Mouse (Mus musculus): ENCODE data around the gene Usp34. TPM values are rescaled to one million over a fixed set of nuclear protein-coding genes. Genes with fewer than 3 reads are reported as not detected.

The Usp34 gene
- total and polyA plus RNA-seq, 2 experiments, result 3.0 to 29.4 TPM

- Histone ChIP-seq H3K27ac (replicated peaks; ENCODE audit: insufficient read depth, low read depth, low read length) (no peak overlapping the region), H3K9ac (ENCODE audit: low read depth, low read length) (no peak overlapping the region), H3K4me1 (ENCODE audit: control insufficient read depth, insufficient read depth, low read length) (no peaks in the 10 kb centered on the region), H3K27me3 (ENCODE audit: control insufficient read depth, insufficient read depth, low read length) (no peaks in the 10 kb centered on the region), H3K79me2 (ENCODE audit: control insufficient read depth, insufficient read depth, low read length) (peaks cover 2% of the 10 kb centered on the region; the same call in 1 of the 2 replicates), H3K36me3 (ENCODE audit: control insufficient read depth, insufficient read depth, low read length) (peaks cover 31% of the 10 kb centered on the region), H3K4me3 (ENCODE audit: insufficient read depth, low read depth, low read length) (no peak overlapping the region)
- TF ChIP-seq CTCF (IDR thresholded peaks at IDR 0.05; ENCODE audit: low read depth, low read length), result no peak
- no peak for TF ChIP-seq POLR2A (IDR thresholded peaks at IDR 0.05; ENCODE audit: extremely low read depth, insufficient read depth, low read length)
- DNase-seq (ENCODE audit: extremely low read depth, low read depth, low spot score), result no peak
Observed at GRCm38 (mm10) chr11:23362305-23362704, 55.6 kb downstream of the Usp34 start.

GRCm38 (mm10) chr11:23364348-23364747, 57.7 kb downstream of the Usp34 start:
- peaks cover 2% of the 10 kb centered on the region; the same call in 1 of the 2 replicates for H3K79me2 ChIP-seq (ENCODE audit: control insufficient read depth, insufficient read depth, low read length)
- H3K27ac ChIP-seq (replicated peaks; ENCODE audit: insufficient read depth, low read depth, low read length), result no peak overlapping the region
- no peaks in the 10 kb centered on the region; the same call in 1 of the 2 replicates for H3K4me1 ChIP-seq (ENCODE audit: control insufficient read depth, insufficient read depth, low read length)
- DNase-seq (ENCODE audit: extremely low read depth, low read depth, low spot score), result no peak
- TF ChIP-seq POLR2A (IDR thresholded peaks at IDR 0.05; ENCODE audit: extremely low read depth, insufficient read depth, low read length) (no peak), CTCF (IDR thresholded peaks at IDR 0.05; ENCODE audit: low read depth, low read length) (no peak)
- WGBS, result 87% methylated on average over 3 of the region's 3 CpGs
- peaks cover 31% of the 10 kb centered on the region for H3K36me3 ChIP-seq (ENCODE audit: control insufficient read depth, insufficient read depth, low read length)
- no peaks in the 10 kb centered on the region for H3K27me3 ChIP-seq (ENCODE audit: control insufficient read depth, insufficient read depth, low read length)
- no peak overlapping the region for H3K9ac ChIP-seq (ENCODE audit: low read depth, low read length)
- H3K4me3 ChIP-seq (ENCODE audit: insufficient read depth, low read depth, low read length), result no peak overlapping the region

GRCm38 (mm10) chr11:23372032-23372431, 65.3 kb downstream of the Usp34 start:
- 0 out of 2 replicates have a peak overlapping the region, but pooled peaks have one; percentile 34 for H3K27ac ChIP-seq (replicated peaks; ENCODE audit: insufficient read depth, low read depth, low read length)
- DNase-seq (ENCODE audit: extremely low read depth, low read depth, low spot score), result peak; percentile 85
- no peak overlapping the region for H3K9ac ChIP-seq (ENCODE audit: low read depth, low read length)
- no peak for TF ChIP-seq POLR2A (IDR thresholded peaks at IDR 0.05; ENCODE audit: extremely low read depth, insufficient read depth, low read length)
- no peak for TF ChIP-seq CTCF (IDR thresholded peaks at IDR 0.05; ENCODE audit: low read depth, low read length)
- H3K27me3 ChIP-seq (ENCODE audit: control insufficient read depth, insufficient read depth, low read length), result no peaks in the 10 kb centered on the region
- no peak overlapping the region for H3K4me3 ChIP-seq (ENCODE audit: insufficient read depth, low read depth, low read length)
- WGBS, result 23% methylated on average over 4 of the region's 4 CpGs
- H3K79me2 ChIP-seq (ENCODE audit: control insufficient read depth, insufficient read depth, low read length), result no peaks in the 10 kb centered on the region
- H3K4me1 ChIP-seq (ENCODE audit: control insufficient read depth, insufficient read depth, low read length), result peaks cover 4% of the 10 kb centered on the region
- peaks cover 32% of the 10 kb centered on the region for H3K36me3 ChIP-seq (ENCODE audit: control insufficient read depth, insufficient read depth, low read length)

GRCm38 (mm10) chr11:23372490-23372889, 65.8 kb downstream of the Usp34 start:
- Histone ChIP-seq H3K4me1 (ENCODE audit: control insufficient read depth, insufficient read depth, low read length) (peaks cover 4% of the 10 kb centered on the region), H3K4me3 (ENCODE audit: insufficient read depth, low read depth, low read length) (no peak overlapping the region), H3K79me2 (ENCODE audit: control insufficient read depth, insufficient read depth, low read length) (no peaks in the 10 kb centered on the region), H3K27me3 (ENCODE audit: control insufficient read depth, insufficient read depth, low read length) (no peaks in the 10 kb centered on the region), H3K27ac (replicated peaks; ENCODE audit: insufficient read depth, low read depth, low read length) (no peak overlapping the region), H3K36me3 (ENCODE audit: control insufficient read depth, insufficient read depth, low read length) (peaks cover 33% of the 10 kb centered on the region), H3K9ac (ENCODE audit: low read depth, low read length) (no peak overlapping the region)
- no peak for TF ChIP-seq POLR2A (IDR thresholded peaks at IDR 0.05; ENCODE audit: extremely low read depth, insufficient read depth, low read length)
- DNase-seq (ENCODE audit: extremely low read depth, low read depth, low spot score), result no peak

- peaks cover 30% of the 10 kb centered on the region for H3K36me3 ChIP-seq (ENCODE audit: control insufficient read depth, insufficient read depth, low read length)
- 92% methylated on average over 2 of the region's 2 CpGs for WGBS
- no peak overlapping the region for H3K9ac ChIP-seq (ENCODE audit: low read depth, low read length)
- TF ChIP-seq CTCF (IDR thresholded peaks at IDR 0.05; ENCODE audit: low read depth, low read length), result no peak
- no peak for TF ChIP-seq POLR2A (IDR thresholded peaks at IDR 0.05; ENCODE audit: extremely low read depth, insufficient read depth, low read length)
- H3K27ac ChIP-seq (replicated peaks; ENCODE audit: insufficient read depth, low read depth, low read length), result no peak overlapping the region
- H3K27me3 ChIP-seq (ENCODE audit: control insufficient read depth, insufficient read depth, low read length), result no peaks in the 10 kb centered on the region
- H3K4me1 ChIP-seq (ENCODE audit: control insufficient read depth, insufficient read depth, low read length), result no peaks in the 10 kb centered on the region; the same call in 1 of the 2 replicates
- H3K79me2 ChIP-seq (ENCODE audit: control insufficient read depth, insufficient read depth, low read length), result peaks cover 2% of the 10 kb centered on the region; the same call in 1 of the 2 replicates
- no peak for DNase-seq (ENCODE audit: extremely low read depth, low read depth, low spot score)
- no peak overlapping the region for H3K4me3 ChIP-seq (ENCODE audit: insufficient read depth, low read depth, low read length)
Observed at GRCm38 (mm10) chr11:23380055-23380454, 73.4 kb downstream of the Usp34 start.

- WGBS, result 93% methylated on average over 3 of the region's 3 CpGs
- TF ChIP-seq POLR2A (IDR thresholded peaks at IDR 0.05; ENCODE audit: extremely low read depth, insufficient read depth, low read length), result no peak
- no peak for TF ChIP-seq CTCF (IDR thresholded peaks at IDR 0.05; ENCODE audit: low read depth, low read length)
- Histone ChIP-seq H3K27me3 (ENCODE audit: control insufficient read depth, insufficient read depth, low read length) (no peaks in the 10 kb centered on the region), H3K36me3 (ENCODE audit: control insufficient read depth, insufficient read depth, low read length) (peaks cover 28% of the 10 kb centered on the region), H3K79me2 (ENCODE audit: control insufficient read depth, insufficient read depth, low read length) (peaks cover 2% of the 10 kb centered on the region; the same call in 1 of the 2 replicates), H3K9ac (ENCODE audit: low read depth, low read length) (no peak overlapping the region), H3K4me3 (ENCODE audit: insufficient read depth, low read depth, low read length) (no peak overlapping the region), H3K27ac (replicated peaks; ENCODE audit: insufficient read depth, low read depth, low read length) (no peak overlapping the region), H3K4me1 (ENCODE audit: control insufficient read depth, insufficient read depth, low read length) (no peaks in the 10 kb centered on the region; the same call in 1 of the 2 replicates)
- no peak for DNase-seq (ENCODE audit: extremely low read depth, low read depth, low spot score)
Observed at GRCm38 (mm10) chr11:23380595-23380994, 73.9 kb downstream of the Usp34 start.
